Mouse (Mus musculus): Measurements from ENCODE around the gene Spryd3. TPM values are rescaled to one million over a fixed set of nuclear protein-coding genes. Genes with fewer than 3 reads are reported as not detected.
A peak's percentile ranks its signal among the peaks of the same experiment; 100 is the strongest.

The Spryd3 gene
- total RNA-seq (2014; rRNA removed): 90.6 and 110 TPM in 2 replicates
- polyA plus RNA-seq (2015; fragmentation: Nextera tagmentation; extraction: Ambion mirVana): 76.5 and 95.6 TPM in 2 replicates

DNA sequence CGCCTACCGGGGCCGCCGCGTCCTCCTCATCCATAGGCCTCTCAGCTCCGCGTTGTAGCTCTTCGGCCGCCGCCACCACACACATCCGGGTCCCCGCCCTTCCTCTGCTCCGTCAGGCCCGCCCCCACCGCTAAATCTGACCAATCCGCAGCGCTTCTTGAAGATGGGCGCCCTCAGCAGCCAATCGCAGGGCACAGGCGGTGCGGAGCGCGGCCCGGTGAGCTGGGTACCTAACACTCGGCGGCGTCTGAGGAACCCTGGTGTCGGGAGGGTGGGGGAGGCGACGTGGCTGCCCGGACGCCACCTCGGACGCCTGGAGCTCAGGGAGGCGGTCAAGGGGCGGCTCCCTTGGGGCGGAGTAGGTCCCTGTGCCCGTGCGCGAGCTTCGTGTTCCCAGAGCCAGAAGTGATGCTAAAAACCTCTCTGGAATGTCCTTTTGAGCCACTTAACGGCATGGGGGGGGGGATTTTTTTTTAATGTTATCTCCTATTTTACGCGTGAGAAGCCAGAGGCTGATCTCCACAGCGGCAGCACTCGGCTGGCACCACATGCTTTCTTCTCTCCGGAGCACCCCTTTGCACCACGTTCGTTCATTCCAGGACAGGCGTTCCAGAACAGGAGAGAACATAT is at the start of gene Spryd3:
Gene Spryd3, minus strand, starts transcription at position 106 of the 630 bp plus-strand sequence.
- H3K27me3 ChIP-seq (ENCODE audit: insufficient read depth, low read length): no peaks in the 10 kb centered on the region
- peak within 1 kb of the TSS; percentile 91 for H3K4me3 ChIP-seq (ENCODE audit: low read depth, low read length)
- no peak for TF ChIP-seq CTCF (IDR thresholded peaks at IDR 0.05; ENCODE audit: low read depth)
- H3K9me3 ChIP-seq (ENCODE audit: low read length): no peaks in the 10 kb centered on the region
- peak within 1 kb of the TSS; percentile 67 for H3K4me2 ChIP-seq (ENCODE audit: low read depth)
- under 1% methylated on average over 49 of the region's 50 CpGs for WGBS
- H3K9ac ChIP-seq: peak within 1 kb of the TSS; percentile 93
- ATAC-seq: peak; percentile 100
- peaks cover 16% of the 10 kb centered on the region for H3K36me3 ChIP-seq (ENCODE audit: insufficient read depth)
- peak within 1 kb of the TSS; percentile 87 for H3K27ac ChIP-seq (ENCODE audit: low read depth, low read length)
- peak; percentile 98 for DNase-seq
- H3K4me1 ChIP-seq (ENCODE audit: insufficient read depth): peaks cover 4% of the 10 kb centered on the region; the same call in 1 of the 2 replicates

GRCm38 (mm10) chr15:102183076-102183475 is 47.0 kb upstream of the Spryd3 start:
- no peaks in the 10 kb centered on the region for H3K4me1 ChIP-seq (ENCODE audit: insufficient read depth)
- H3K36me3 ChIP-seq (ENCODE audit: insufficient read depth): 0 out of 2 replicates have a peak, but pooled peaks cover 4% of the 10 kb centered on the region
- H3K27ac ChIP-seq (ENCODE audit: low read depth, low read length): no peak overlapping the region
- H3K9ac ChIP-seq: no peak overlapping the region
- no peaks in the 10 kb centered on the region for H3K27me3 ChIP-seq (ENCODE audit: insufficient read depth, low read length)
- WGBS: 82% methylated on average over 3 of the region's 3 CpGs
- TF ChIP-seq CTCF (IDR thresholded peaks at IDR 0.05; ENCODE audit: low read depth): no peak
- H3K4me2 ChIP-seq (ENCODE audit: low read depth): no peak overlapping the region
- ATAC-seq: no peak
- no peaks in the 10 kb centered on the region for H3K9me3 ChIP-seq (ENCODE audit: low read length)
- no peak overlapping the region for H3K4me3 ChIP-seq (ENCODE audit: low read depth, low read length)
- no peak for DNase-seq

GRCm38 (mm10) chr15:102179924-102180323 is 43.9 kb upstream of the Spryd3 start:
- H3K4me2 ChIP-seq (ENCODE audit: low read depth): no peak overlapping the region
- H3K36me3 ChIP-seq (ENCODE audit: insufficient read depth): 0 out of 2 replicates have a peak, but pooled peaks cover 4% of the 10 kb centered on the region
- H3K9ac ChIP-seq: no peak overlapping the region
- H3K4me1 ChIP-seq (ENCODE audit: insufficient read depth): no peaks in the 10 kb centered on the region
- DNase-seq: no peak
- no peak for TF ChIP-seq CTCF (IDR thresholded peaks at IDR 0.05; ENCODE audit: low read depth)
- H3K9me3 ChIP-seq (ENCODE audit: low read length): no peaks in the 10 kb centered on the region
- no peak for ATAC-seq
- 91% methylated on average over 14 of the region's 14 CpGs for whole genome bisulfite sequencing
- no peaks in the 10 kb centered on the region for H3K27me3 ChIP-seq (ENCODE audit: insufficient read depth, low read length)
- no peak overlapping the region for H3K4me3 ChIP-seq (ENCODE audit: low read depth, low read length)
- H3K27ac ChIP-seq (ENCODE audit: low read depth, low read length): no peak overlapping the region

DNA sequence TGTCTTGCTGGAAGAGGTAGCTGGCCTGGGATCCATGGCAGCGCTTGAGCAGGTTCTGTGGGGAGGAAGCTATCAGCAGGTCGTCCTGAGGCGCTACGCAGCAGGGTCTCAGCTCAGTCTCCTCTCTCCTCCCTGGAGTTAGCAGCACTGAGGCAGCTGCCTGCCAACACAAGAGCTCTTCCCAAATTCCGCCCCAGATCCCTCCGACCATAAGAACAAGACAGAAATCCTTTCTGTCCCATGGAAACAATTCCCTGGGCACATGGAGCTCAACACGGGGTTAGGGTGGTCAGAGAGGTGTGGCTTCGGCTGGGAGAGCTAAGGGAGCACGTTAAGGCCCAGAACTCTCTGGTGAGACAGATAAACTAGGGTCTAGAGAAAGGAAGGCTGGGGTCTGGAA is 43.1 kb upstream of the Spryd3 start:
- Histone ChIP-seq H3K36me3 (ENCODE audit: insufficient read depth) (0 out of 2 replicates have a peak, but pooled peaks cover 4% of the 10 kb centered on the region), H3K9ac (no peak overlapping the region), H3K27ac (ENCODE audit: low read depth, low read length) (no peak overlapping the region), H3K27me3 (ENCODE audit: insufficient read depth, low read length) (no peaks in the 10 kb centered on the region), H3K4me1 (ENCODE audit: insufficient read depth) (no peaks in the 10 kb centered on the region), H3K9me3 (ENCODE audit: low read length) (no peaks in the 10 kb centered on the region), H3K4me2 (ENCODE audit: low read depth) (no peak overlapping the region), H3K4me3 (ENCODE audit: low read depth, low read length) (no peak overlapping the region)
- no peak for TF ChIP-seq CTCF (IDR thresholded peaks at IDR 0.05; ENCODE audit: low read depth)
- no peak for ATAC-seq
- no peak for DNase-seq
- WGBS: 83% methylated on average over 9 of the region's 9 CpGs

GRCm38 (mm10) chr15:102178279-102178678 is 42.2 kb upstream of the Spryd3 start:
- DNase-seq: peak; percentile 75
- Histone ChIP-seq H3K4me1 (ENCODE audit: insufficient read depth) (no peaks in the 10 kb centered on the region), H3K27me3 (ENCODE audit: insufficient read depth, low read length) (no peaks in the 10 kb centered on the region), H3K9me3 (ENCODE audit: low read length) (no peaks in the 10 kb centered on the region), H3K27ac (ENCODE audit: low read depth, low read length) (no peak overlapping the region), H3K36me3 (ENCODE audit: insufficient read depth) (0 out of 2 replicates have a peak, but pooled peaks cover 4% of the 10 kb centered on the region), H3K4me2 (ENCODE audit: low read depth) (no peak overlapping the region), H3K9ac (no peak overlapping the region), H3K4me3 (ENCODE audit: low read depth, low read length) (no peak overlapping the region)
- 24% methylated on average over 6 of the region's 6 CpGs for WGBS
- TF ChIP-seq CTCF (IDR thresholded peaks at IDR 0.05; ENCODE audit: low read depth): peak; percentile 90
- 0 out of 2 replicates have a peak, but pooled peaks have one; percentile 25 for ATAC-seq

- H3K27ac ChIP-seq (ENCODE audit: low read depth, low read length): no peak overlapping the region
- ATAC-seq: no peak
- H3K9ac ChIP-seq: no peak overlapping the region
- no peaks in the 10 kb centered on the region for H3K9me3 ChIP-seq (ENCODE audit: low read length)
- H3K4me3 ChIP-seq (ENCODE audit: low read depth, low read length): no peak overlapping the region
- no peaks in the 10 kb centered on the region for H3K4me1 ChIP-seq (ENCODE audit: insufficient read depth)
- no peaks in the 10 kb centered on the region for H3K27me3 ChIP-seq (ENCODE audit: insufficient read depth, low read length)
- no peak overlapping the region for H3K4me2 ChIP-seq (ENCODE audit: low read depth)
- DNase-seq: no peak
- WGBS: 78% methylated on average over 8 of the region's 8 CpGs
- H3K36me3 ChIP-seq (ENCODE audit: insufficient read depth): 0 out of 2 replicates have a peak, but pooled peaks cover 4% of the 10 kb centered on the region
- TF ChIP-seq CTCF (IDR thresholded peaks at IDR 0.05; ENCODE audit: low read depth): no peak
Measured at GRCm38 (mm10) chr15:102177417-102177816, 41.4 kb upstream of the Spryd3 start.

DNA sequence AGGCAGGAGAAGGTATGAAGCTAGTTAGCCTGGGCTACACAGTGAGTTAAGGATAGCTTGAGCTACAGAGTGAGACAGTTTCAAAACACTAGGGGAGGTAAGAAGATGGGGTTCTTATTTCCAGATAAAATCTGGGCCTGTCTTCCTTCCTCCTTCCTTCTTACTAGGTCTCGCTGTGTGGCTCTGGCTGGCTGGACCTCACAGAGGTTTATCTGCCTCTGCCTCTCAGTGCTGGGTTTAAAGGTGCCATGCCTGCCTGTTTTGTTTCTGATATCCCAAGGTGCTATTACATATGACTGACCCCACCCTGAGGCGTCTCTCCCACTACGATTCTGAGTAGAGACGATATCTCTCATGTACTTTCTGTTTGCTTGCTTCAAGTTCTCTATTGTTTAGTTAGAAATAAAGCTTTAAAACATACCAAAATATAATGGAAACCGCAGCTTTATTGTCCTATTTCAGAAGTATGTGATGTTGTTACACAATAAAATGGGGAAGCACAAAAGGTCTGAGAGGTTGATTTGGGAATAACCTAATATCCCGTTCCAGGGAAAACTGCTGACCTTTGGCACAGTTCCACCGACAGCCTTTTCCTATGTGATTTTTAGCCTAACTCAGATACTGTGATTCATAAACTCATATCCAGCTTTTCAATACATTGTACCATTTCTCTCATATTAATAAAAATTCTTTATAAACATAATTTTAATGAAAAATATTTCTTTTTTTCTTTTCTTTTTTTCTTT is 40.7 kb upstream of the Spryd3 start:
- 86% methylated on average over 7 of the region's 7 CpGs for WGBS
- no peaks in the 10 kb centered on the region for H3K27me3 ChIP-seq (ENCODE audit: insufficient read depth, low read length)
- H3K4me3 ChIP-seq (ENCODE audit: low read depth, low read length): no peak overlapping the region
- DNase-seq (no peak), ATAC-seq (no peak)
- H3K4me1 ChIP-seq (ENCODE audit: insufficient read depth): no peaks in the 10 kb centered on the region
- no peak overlapping the region for H3K27ac ChIP-seq (ENCODE audit: low read depth, low read length)
- 0 out of 2 replicates have a peak, but pooled peaks cover 4% of the 10 kb centered on the region for H3K36me3 ChIP-seq (ENCODE audit: insufficient read depth)
- no peaks in the 10 kb centered on the region for H3K9me3 ChIP-seq (ENCODE audit: low read length)
- H3K4me2 ChIP-seq (ENCODE audit: low read depth): no peak overlapping the region
- no peak for TF ChIP-seq CTCF (IDR thresholded peaks at IDR 0.05; ENCODE audit: low read depth)
- H3K9ac ChIP-seq: no peak overlapping the region
